Mouse (Mus musculus): ENCODE measurements around the gene Mettl9. TPM values are rescaled to one million over a fixed set of nuclear protein-coding genes. Genes with fewer than 3 reads are reported as not detected.
A peak's percentile ranks its signal among the peaks of the same experiment; 100 is the strongest.

Mettl9 gene
- total RNA-seq, 4 experiments from 2014 or later: 20.4 to 26.1 (median 23.6) TPM

DNA sequence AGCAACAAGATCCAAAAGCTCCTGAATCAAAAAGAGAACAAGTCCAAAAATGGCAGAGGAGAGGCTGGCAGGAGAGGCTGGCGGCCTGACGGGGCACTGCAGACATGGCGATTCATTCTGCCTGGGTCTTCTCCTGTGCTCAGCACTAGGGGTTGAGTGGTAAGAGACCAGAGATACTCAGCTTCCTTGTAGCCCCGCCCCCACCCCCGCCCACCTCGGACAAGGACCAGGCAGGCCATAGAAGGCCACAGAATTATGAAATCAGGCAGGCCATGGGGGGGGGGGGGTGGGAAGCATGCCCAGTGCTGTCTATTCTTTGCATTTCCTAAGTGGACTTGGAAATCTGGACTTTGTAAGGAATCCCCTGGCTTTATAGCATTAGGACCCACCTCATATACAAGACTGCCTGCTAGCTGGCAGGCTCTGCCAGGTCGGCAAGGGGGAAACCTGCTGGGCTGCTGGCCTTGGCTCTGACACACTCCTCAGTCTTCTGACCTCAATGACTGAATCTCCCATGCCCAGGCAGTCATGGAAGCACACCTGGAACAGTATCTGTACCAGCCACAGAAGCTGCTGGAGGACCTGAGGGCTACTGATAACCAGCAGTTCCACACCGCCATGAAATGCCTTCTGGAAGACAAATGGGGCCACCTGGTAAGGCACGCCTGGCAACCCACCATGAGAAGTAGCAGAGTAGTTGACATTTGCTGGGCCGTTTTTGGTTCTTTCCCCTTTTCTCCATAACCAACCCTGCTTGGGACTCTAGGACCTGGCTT lies 64.6 kb downstream of the Mettl9 start:
- DNase-seq (ENCODE audit: low spot score in 2 of 2): no peak

DNA sequence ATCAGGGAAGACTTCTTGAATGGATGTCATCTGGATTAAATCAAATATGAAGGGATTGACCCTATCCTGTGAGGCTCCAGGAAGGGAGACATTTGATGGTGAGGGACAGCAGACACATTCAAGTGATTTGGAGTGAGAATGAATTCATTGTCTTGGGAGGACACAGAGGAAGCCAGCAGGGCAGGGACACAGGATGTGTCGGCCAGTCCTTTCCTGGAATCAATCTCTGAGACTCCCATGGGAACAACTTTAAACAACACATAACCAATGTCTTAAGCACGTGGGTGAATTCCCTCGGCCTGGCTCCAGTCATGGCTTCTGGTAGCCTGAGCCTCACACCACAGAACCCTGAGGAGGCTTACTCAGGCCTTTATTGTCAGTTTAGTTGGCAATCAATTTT lies 73.6 kb downstream of the Mettl9 start:
- no peak for DNase-seq (ENCODE audit: low spot score in 2 of 2)

DNA sequence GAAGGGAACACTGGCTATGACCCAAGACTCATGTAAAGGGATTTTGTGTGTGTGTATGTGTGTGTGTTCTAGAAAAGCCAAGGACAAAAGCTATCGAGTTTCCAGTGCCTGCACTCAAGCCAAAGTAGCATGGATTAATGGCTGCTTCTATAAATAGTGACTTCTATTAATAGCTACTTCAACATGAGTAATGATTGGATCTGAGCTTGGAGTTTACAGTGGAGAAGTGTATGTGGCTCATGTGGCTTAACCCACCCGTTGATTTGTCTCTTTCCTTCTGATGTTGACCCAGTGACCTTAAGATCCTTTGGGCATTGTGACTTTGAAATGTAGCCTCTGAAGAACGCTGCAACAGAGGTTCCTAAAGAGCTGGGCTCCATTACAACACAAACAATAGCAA lies 77.1 kb downstream of the Mettl9 start:
- DNase-seq (ENCODE audit: low spot score in 2 of 2): no peak

DNA sequence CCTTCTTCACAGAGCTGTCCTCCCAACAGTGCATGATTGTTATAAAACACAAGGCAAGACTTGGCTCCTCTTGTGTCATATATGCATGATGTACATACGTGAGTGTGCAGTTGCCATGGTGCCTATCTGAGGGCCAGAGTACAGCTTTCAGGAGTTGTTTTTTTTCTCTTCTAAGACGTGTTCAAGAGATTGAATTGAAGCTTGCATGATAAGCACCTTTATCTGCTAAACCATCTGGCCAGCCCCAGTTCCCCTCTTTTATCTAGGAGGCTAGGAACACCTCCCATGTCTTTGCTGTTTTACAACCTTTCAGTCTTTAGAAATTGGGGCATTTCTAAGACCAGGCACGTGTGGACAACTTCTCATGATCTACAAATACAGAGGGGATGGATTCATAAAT lies 77.5 kb downstream of the Mettl9 start:
- DNase-seq (ENCODE audit: low spot score in 2 of 2): no peak

DNA sequence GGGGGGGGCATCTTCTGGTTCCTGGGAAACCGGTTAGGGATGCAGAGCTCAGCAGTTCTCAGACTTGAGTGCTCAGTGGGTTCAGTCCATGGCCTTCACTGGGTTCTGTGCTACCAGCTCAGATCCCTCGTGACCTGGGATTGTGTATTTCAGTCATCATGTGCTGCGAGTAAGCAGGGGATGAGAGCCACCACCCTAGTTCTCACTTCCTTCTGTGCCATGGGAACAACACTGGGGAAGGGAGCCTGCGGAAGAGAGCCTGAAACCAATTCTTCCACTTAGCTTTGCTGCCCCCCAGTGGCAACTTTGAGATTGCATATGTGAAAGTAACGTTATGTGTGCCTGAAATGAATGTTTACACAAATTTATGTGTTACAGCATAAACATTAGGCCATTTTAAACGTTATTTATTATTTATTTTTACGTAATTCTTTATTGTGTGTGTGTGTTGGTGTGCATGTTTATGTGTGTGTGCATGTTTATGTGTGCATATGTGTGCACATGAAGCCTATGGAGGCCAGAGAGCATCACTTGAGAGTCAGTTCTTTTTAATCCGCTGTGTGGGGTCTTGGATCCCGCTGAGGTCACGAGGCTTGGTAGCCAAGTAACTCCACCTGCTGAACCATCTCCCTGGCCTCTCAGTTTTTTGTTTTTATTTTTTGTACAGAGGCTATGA lies 86.0 kb downstream of the Mettl9 start:
- DNase-seq (ENCODE audit: low spot score in 2 of 2): peak; percentile 60 to 71

Other genes with a start within 250 kb of the Mettl9 start
- gene Gm5737, start 222.1 kb upstream of the Mettl9 start, total RNA-seq (2022): under 1 TPM in 3 of 4 experiments, not detected in 1; 0.21 to 0.38 (median 0.27) TPM
- 10 to 100 TPM; 60.0 to 79.0 (median 75.1) TPM for gene Eef2k, start 191.6 kb upstream of the Mettl9 start, total RNA-seq (2022)
- gene Polr3e, start 116.7 kb upstream of the Mettl9 start, total RNA-seq (2022): 10 to 100 TPM in 1 of 4 experiments, 1 to 10 TPM in 3; 7.7 to 11.2 (median 8.4) TPM
- gene Cdr2, start 52.1 kb upstream of the Mettl9 start, total RNA-seq (2022): 1 to 10 TPM; 1.2 to 2.7 (median 1.6) TPM
- gene Mfsd13b, start 51.9 kb upstream of the Mettl9 start, total RNA-seq (2022): not detected
- gene Igsf6, start 40.1 kb downstream of the Mettl9 start, total RNA-seq (2022): under 1 TPM in 3 of 4 experiments, not detected in 1; 0.13 to 0.36 (median 0.20) TPM
- gene Otoa, start 47.2 kb downstream of the Mettl9 start, total RNA-seq (2022): under 1 TPM in 2 of 4 experiments, not detected in 2; 0.05 to 0.21 TPM